Mouse (Mus musculus): Measurements from ENCODE around the gene Zfp981. TPM values are rescaled to one million over a fixed set of nuclear protein-coding genes. Genes with fewer than 3 reads are reported as not detected.
"Not testable (repeated sequence)": the region's sequence is repeated elsewhere in the genome, so short reads cannot be mapped to it uniquely, and the experiment has no call there.

Zfp981 gene
- total and polyA plus RNA-seq, 2 experiments from 2014 or later = 0.05 TPM; not detected in 1

GRCm38 (mm10) chr4:146480376-146481096 lies 21.3 kb upstream of the Zfp981 start:
- ATAC-seq = peak; percentile 42; the same call in 1 of the 2 replicates
- H3K36me3 ChIP-seq (ENCODE audit: insufficient read depth); DNase-seq; H3K9ac ChIP-seq; H3K27me3 ChIP-seq (ENCODE audit: insufficient read depth, low read length); H3K4me3 ChIP-seq (ENCODE audit: low read depth, low read length); H3K4me1 ChIP-seq (ENCODE audit: insufficient read depth); H3K4me2 ChIP-seq (ENCODE audit: low read depth); H3K27ac ChIP-seq (ENCODE audit: low read depth, low read length): not testable (repeated sequence)
- peaks cover 71% of the 10 kb centered on the region for H3K9me3 ChIP-seq (ENCODE audit: low read length)
- 72% methylated on average over 6 of the region's 6 CpGs for WGBS

- not testable (repeated sequence) for ATAC-seq
- 87% methylated on average over 10 of the region's 10 CpGs for WGBS
Observed at GRCm38 (mm10) chr4:146482546-146482945, 19.3 kb upstream of the Zfp981 start.

GRCm38 (mm10) chr4:146483571-146484280 lies 18.1 kb upstream of the Zfp981 start:
- not testable (repeated sequence) for H3K9ac ChIP-seq; H3K4me1 ChIP-seq (ENCODE audit: insufficient read depth); DNase-seq; H3K27ac ChIP-seq (ENCODE audit: low read depth, low read length); H3K4me3 ChIP-seq (ENCODE audit: low read depth, low read length); H3K27me3 ChIP-seq (ENCODE audit: insufficient read depth, low read length); H3K4me2 ChIP-seq (ENCODE audit: low read depth); H3K36me3 ChIP-seq (ENCODE audit: insufficient read depth)
- peak; percentile 23; the same call in 1 of the 2 replicates for ATAC-seq
- 76% methylated on average over 13 of the region's 13 CpGs for WGBS
- H3K9me3 ChIP-seq (ENCODE audit: low read length) = peaks cover 56% of the 10 kb centered on the region

More at GRCm38 (mm10) chr4:146482546-146482945, 19.3 kb upstream of the Zfp981 start:
- H3K27ac ChIP-seq (ENCODE audit: low read depth, low read length); H3K4me2 ChIP-seq (ENCODE audit: low read depth); H3K4me3 ChIP-seq (ENCODE audit: low read depth, low read length); H3K4me1 ChIP-seq (ENCODE audit: insufficient read depth); H3K27me3 ChIP-seq (ENCODE audit: insufficient read depth, low read length); H3K9ac ChIP-seq; H3K36me3 ChIP-seq (ENCODE audit: insufficient read depth); DNase-seq: not testable (repeated sequence)
- peaks cover 63% of the 10 kb centered on the region for H3K9me3 ChIP-seq (ENCODE audit: low read length)

GRCm38 (mm10) chr4:146484676-146485075 lies 17.2 kb upstream of the Zfp981 start:
- not testable (repeated sequence) for ATAC-seq; H3K4me2 ChIP-seq (ENCODE audit: low read depth); H3K4me1 ChIP-seq (ENCODE audit: insufficient read depth); DNase-seq; H3K36me3 ChIP-seq (ENCODE audit: insufficient read depth); H3K9ac ChIP-seq; H3K27me3 ChIP-seq (ENCODE audit: insufficient read depth, low read length); H3K27ac ChIP-seq (ENCODE audit: low read depth, low read length); H3K4me3 ChIP-seq (ENCODE audit: low read depth, low read length)
- peaks cover 60% of the 10 kb centered on the region for H3K9me3 ChIP-seq (ENCODE audit: low read length)

- DNase-seq; H3K27me3 ChIP-seq (ENCODE audit: insufficient read depth, low read length); H3K9ac ChIP-seq; ATAC-seq; H3K27ac ChIP-seq (ENCODE audit: low read depth, low read length); H3K4me3 ChIP-seq (ENCODE audit: low read depth, low read length); H3K4me1 ChIP-seq (ENCODE audit: insufficient read depth); H3K36me3 ChIP-seq (ENCODE audit: insufficient read depth); H3K4me2 ChIP-seq (ENCODE audit: low read depth): not testable (repeated sequence)
- WGBS = 71% methylated on average over 6 of the region's 6 CpGs
- H3K9me3 ChIP-seq (ENCODE audit: low read length) = peaks cover 58% of the 10 kb centered on the region
Observed at GRCm38 (mm10) chr4:146485183-146485939, 16.5 kb upstream of the Zfp981 start.

GRCm38 (mm10) chr4:146486753-146487152 lies 15.1 kb upstream of the Zfp981 start:
- ATAC-seq; H3K27ac ChIP-seq (ENCODE audit: low read depth, low read length); H3K4me1 ChIP-seq (ENCODE audit: insufficient read depth); H3K36me3 ChIP-seq (ENCODE audit: insufficient read depth); H3K4me3 ChIP-seq (ENCODE audit: low read depth, low read length); H3K9ac ChIP-seq; H3K27me3 ChIP-seq (ENCODE audit: insufficient read depth, low read length); H3K4me2 ChIP-seq (ENCODE audit: low read depth); DNase-seq: not testable (repeated sequence)
- WGBS = 78% methylated on average over 1 of the region's 1 CpGs
- peaks cover 51% of the 10 kb centered on the region for H3K9me3 ChIP-seq (ENCODE audit: low read length)

GRCm38 (mm10) chr4:146489196-146489595 lies 12.6 kb upstream of the Zfp981 start:
- DNase-seq; H3K9ac ChIP-seq; ATAC-seq; H3K4me3 ChIP-seq (ENCODE audit: low read depth, low read length); H3K36me3 ChIP-seq (ENCODE audit: insufficient read depth); H3K4me2 ChIP-seq (ENCODE audit: low read depth); H3K27me3 ChIP-seq (ENCODE audit: insufficient read depth, low read length); H3K4me1 ChIP-seq (ENCODE audit: insufficient read depth); H3K27ac ChIP-seq (ENCODE audit: low read depth, low read length): not testable (repeated sequence)
- H3K9me3 ChIP-seq (ENCODE audit: low read length) = peaks cover 51% of the 10 kb centered on the region
- WGBS = 80% methylated on average over 4 of the region's 4 CpGs

- not testable (repeated sequence) for H3K9ac ChIP-seq; H3K4me1 ChIP-seq (ENCODE audit: insufficient read depth); H3K4me2 ChIP-seq (ENCODE audit: low read depth); H3K4me3 ChIP-seq (ENCODE audit: low read depth, low read length); H3K36me3 ChIP-seq (ENCODE audit: insufficient read depth); ATAC-seq; H3K27ac ChIP-seq (ENCODE audit: low read depth, low read length); H3K27me3 ChIP-seq (ENCODE audit: insufficient read depth, low read length); DNase-seq
- peaks cover 34% of the 10 kb centered on the region for H3K9me3 ChIP-seq (ENCODE audit: low read length)
- 83% methylated on average over 1 of the region's 1 CpGs for WGBS
Observed at GRCm38 (mm10) chr4:146491993-146492392, 9.8 kb upstream of the Zfp981 start.

Measured in forebrain, postnatal 0 days (tissue).